Mouse (Mus musculus) c-Kit-positive CD71-positive TER-119-positive erythroid progenitor cells, embryonic 14.5 days (primary cell): Measurements from ENCODE around the gene Chrm5.
"Not testable (repeated sequence)": the region's sequence is repeated elsewhere in the genome, so short reads cannot be mapped to it uniquely, and the experiment has no call there.

Experiments
- DNase-seq: peaks from one replicate; pipeline ENCODE4 v3.0.0-alpha.2; 2013; ENCODE audit warnings: low spot score

The Chrm5 gene

DNA sequence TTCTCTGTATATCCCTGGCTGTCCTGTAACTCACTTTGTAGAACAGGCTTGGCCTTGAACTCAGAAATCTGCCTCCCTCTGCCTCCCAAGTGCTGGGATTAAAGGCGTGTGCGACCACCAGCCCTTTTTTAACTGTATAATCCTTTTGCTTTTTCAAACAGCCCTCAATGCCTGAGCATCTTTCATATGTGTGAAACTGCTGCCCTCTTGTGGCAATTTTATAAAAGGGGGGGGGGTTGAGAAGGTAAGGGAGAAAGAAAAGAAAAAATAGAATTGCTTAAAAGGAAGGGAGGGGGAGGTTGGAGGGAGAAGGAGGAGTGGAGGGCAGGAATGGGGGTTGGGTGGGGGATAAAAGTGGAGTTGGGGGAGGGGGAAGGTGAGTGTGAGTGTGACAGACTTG, 995 bp upstream of the Chrm5 start:
- DNase-seq: peak; percentile 51

DNA sequence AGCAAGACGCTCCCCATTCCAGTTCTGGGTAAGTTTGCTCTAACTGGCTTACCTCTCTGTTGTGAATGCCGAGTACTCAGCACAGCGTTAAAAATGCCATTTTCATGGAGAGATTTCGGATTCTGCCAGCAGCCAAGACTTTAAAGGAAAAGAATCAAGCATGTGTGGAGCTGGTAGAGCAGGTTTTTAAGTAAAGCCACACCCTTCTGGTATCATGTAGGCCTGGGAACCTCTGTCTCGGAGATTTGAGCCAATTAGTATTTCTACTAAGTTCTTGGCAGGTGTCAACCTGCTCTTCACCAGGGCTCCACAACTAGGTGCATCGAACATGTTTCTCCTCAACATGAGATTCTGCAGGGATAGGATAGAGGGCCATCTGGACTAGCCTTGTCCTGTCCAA, 4.0 kb downstream of the Chrm5 start:
- DNase-seq: no peak

GRCm38 (mm10) chr2:112474997-112475724, 5.4 kb downstream of the Chrm5 start:
- no peak for DNase-seq

DNA sequence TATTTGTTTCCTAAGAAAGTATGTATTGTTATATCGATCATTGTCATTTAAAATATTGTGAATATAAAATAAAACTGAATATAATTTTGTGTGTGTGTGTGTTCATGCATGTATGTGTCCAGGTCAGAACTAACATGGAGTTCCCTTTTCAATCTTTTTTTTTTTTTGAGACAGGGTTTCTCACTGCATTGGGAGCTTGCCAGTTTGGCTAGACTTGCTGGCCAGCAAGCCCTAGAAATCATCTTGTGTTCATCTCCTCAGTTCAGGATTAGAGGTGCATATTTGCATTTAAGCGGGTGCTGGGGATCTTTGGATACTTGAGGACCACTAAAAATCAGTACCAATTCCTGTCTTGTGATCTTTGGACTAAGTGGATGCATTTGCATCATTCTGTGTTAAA, 8.5 kb downstream of the Chrm5 start:
- DNase-seq: no peak

GRCm38 (mm10) chr2:112470961-112471381, 9.6 kb downstream of the Chrm5 start:
- no peak for DNase-seq

DNA sequence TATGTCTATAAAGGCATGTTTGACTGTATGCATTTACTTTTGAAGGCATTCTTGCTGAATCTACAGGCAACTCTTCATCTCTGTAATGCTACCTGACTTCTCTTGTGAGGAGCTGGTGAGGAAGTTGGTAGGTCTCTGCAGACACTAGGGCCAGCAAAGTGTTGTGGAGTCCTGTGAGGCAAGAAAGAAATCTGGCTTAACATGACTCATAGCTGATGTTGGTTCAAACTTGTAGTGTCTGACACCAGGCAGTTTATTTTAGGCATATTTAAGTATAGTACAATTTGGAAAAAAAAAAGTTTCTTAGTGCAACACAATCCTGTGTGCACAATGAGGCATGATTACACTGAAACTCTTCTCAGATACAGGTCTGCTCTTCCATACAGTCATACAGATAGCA, 11.0 kb downstream of the Chrm5 start:
- no peak for DNase-seq

GRCm38 (mm10) chr2:112460557-112460956, 20.0 kb downstream of the Chrm5 start:
- DNase-seq: no peak

GRCm38 (mm10) chr2:112454862-112455564, 25.6 kb downstream of the Chrm5 start, which contains the start of gene Emc7:
Emc7 (plus strand) TSS chr2:112454997.
- DNase-seq: peak; percentile 94

DNA sequence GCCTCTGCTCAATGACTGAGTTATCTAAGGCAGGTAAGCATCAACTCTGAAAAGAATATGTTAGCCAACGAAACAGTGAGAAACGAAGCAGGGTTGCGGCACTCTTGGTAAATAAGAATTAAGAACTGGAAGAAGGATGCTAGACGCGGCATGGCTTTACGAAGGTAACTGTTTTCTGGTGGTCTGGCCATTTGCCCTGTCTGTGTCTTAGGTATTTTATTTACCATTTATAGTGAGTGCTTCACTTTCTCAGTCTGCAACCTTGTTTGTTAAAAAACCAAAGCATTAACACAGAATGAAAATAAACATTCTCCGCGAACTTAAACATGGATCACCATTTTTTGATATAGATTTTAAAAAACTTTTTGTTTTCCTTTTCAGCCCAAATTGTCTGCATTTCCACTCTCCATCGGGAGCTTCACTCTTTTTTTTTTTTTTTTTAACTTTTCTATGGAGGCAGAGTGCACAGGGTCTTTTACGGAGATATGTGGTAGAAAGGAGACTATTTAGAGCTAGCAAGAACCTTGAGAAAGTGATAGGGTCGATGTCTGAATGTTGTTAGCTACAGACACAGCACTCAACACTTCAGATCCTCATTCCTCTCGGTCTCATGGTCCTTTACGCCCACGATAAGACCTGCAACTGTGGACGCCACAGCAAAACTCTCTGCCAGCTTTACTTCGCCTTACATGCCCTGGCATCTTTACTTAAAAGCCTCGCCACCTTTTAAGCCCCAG, 26.3 kb downstream of the Chrm5 start:
- DNase-seq: no peak

GRCm38 (mm10) chr2:112452513-112452912, 28.1 kb downstream of the Chrm5 start:
- DNase-seq: not testable (repeated sequence)

DNA sequence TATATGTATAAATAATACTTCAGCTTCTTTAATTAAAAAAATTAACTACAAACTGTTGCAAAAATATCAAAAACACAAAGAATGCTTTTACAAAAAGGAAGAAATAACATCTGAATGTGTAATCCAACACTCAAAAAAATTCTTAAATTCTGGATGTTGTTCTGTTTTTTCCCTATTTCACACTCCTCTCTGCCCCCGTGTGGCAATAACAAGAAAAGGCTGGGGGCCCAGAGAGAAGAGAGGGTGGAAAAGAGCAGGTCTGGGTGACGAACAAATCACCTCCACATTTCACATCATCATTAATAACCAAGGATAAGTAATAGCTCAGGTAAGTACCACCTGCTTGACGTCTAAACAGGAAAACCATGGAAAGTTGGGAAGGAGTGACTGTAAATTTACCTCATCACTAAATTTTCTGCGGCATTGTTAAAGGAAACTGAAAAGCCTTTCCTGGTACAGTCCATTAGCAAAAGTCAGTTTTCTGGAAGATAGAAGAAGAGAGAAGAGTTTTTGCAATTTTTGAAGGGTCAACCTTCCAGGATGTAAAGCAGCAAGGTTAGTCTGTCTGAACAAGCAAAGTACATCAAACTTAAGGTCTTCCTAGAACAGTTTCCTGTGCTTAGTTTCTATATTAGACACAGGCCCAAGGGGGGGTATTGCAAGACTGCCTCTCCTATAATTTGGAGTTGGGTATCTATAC, 30.8 kb downstream of the Chrm5 start:
- no peak for DNase-seq

DNA sequence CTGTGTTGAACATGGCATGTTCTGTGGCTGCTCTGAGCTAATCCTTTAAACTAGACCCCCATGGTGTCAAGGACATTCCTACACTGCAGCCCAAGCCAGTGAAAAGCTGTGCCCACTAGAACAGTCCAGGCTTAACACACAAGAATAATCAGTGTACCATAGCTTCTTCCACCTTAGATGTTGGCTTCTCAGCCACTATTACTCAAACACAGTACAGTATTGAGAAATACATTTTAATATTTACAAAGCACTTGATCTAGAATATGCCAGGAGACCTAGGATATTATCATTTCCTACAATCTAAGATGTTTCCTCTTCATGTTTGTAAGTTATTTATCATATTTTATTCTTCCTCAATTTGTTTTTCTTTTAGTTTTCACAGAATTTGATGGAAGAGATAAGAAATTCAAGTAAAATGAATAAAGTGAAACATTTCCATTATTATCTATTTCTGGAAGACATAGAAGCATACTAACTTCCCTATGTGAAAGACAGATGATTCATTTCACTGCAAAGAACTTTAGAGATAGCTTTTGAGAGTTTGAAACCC, 32.0 kb downstream of the Chrm5 start:
- no peak for DNase-seq

GRCm38 (mm10) chr2:112448046-112448445, 32.5 kb downstream of the Chrm5 start:
- DNase-seq: not testable (repeated sequence)

DNA sequence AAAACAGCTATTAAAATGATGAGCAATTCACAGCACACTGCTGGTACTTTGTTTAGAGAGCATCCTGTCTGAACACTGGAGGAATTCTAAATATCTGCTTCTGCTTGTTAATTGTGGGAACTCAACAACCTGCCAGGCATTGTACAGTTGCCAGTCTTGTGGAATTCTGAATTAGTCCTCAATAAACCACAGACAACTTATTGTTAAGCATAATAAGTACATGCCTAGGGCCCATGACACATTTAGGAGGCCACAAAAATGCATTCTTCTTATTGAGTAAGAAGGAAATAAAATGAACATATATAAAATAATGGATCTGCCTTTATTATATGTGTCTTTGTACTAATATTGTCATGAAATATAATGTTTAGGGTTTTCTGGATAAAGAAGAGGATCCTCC, 35.1 kb downstream of the Chrm5 start:
- no peak for DNase-seq

- DNase-seq: no peak
Observed at GRCm38 (mm10) chr2:112443491-112443890, 37.1 kb downstream of the Chrm5 start.

DNA sequence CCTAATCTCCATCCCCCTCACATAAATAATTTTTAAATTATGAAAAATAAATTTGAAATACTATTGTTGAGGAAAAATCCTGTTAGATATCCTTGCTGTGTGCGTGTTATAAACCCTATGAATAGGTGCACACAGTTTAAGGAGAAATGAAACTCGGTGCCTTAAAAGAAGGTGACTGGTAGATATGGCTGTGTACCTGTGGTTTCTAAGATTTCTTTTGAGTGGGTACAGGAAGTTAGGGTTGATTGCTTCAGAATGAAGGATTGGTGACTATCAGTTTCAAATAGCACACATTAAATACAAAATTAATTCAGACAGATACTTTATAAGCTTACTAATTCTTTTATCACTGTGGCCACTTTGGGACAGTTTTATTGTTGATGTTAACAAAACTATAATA, 43.0 kb downstream of the Chrm5 start:
- DNase-seq: no peak

DNA sequence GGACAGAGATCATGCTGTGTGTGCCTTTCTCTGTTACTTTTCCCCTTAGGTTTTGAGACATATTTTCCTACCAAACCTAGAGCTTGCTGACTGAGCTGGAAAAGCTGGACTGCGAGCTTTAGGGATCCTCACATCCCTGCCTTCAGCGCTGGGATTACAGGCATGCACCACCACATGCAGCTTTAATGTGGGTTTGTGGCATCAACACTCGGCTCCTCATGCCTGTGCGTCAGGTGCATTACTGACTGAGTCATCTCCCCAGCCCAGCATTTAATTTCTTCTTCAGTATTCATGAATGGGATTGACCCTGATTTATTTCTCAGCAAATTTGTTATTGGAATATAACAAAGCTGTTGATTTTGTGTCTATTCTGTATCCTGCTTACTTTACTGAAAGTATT, 44.3 kb downstream of the Chrm5 start:
- DNase-seq: no peak

DNA sequence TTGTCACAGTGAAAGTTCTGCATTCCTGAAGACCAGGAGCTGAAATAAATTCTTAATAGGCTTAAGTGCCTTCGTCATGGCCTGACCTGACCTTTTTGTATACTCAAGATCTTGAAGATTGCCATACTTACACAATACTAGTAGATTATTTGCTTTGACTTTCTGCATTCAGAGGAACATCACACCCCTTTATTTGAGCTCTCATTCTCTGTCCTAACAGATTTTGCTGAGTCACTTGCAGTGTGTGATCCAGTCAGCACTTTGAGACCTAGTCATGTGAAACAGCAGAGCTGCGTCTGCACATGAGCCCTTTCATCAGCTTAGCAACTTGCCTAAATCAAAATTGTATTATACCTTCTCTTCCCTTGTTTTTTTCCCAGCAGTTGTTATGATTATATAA, 47.2 kb downstream of the Chrm5 start:
- DNase-seq: peak; percentile 49

DNA sequence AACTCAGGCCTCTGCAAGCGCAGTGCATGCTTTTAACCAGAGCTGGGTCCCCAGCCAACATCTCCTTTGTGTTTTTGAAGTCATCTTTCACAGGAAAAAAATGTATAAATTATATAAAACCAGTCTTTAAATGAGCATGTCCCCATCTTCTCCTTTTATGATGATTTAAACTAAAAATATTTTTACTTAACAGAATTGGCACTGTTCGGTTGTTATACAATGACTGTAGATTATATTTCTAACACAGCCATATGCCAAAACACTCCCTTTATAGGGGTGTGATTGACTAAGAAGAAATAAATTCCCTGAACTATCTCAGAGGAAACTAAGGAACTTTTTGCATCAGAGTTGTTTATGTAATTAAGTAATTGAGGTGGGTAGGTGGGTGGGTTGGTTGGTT, 48.0 kb downstream of the Chrm5 start:
- DNase-seq: no peak

- DNase-seq: no peak
Observed at GRCm38 (mm10) chr2:112430403-112430802, 50.2 kb downstream of the Chrm5 start.

DNA sequence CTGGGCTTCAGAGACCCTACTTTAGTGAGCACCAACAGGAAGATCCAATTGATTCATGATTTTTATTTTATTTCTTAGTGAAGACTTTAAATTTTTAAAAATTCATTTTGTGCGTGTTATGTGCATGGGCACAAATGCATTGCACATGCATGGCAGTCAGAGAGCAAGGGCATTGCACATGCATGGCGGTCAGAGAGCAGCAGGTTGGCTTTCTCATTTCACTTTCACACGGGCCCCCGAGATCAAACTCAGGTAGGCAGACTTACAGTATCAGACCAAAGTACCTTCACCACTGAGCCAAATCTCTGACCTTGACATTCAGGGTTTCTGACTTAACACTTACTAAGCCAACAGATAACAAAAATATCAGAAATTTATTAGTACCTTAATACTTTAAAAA, 50.9 kb downstream of the Chrm5 start:
- no peak for DNase-seq
